Mouse (Mus musculus): ENCODE results near the gene Bbs12. TPM values are rescaled to one million over a fixed set of nuclear protein-coding genes. Genes with fewer than 3 reads are reported as not detected.

Gene Bbs12
- polyA plus RNA-seq, 1 experiment from 2014 or later, result 7.7 TPM

GRCm38 (mm10) chr3:37328489-37328888 lies 16.1 kb downstream of the Bbs12 start:
- Histone ChIP-seq H3K4me2 (no peak overlapping the region), H3K4me3 (no peak overlapping the region), H3K36me3 (no peaks in the 10 kb centered on the region), H3K9me3 (no peaks in the 10 kb centered on the region), H3K27me3 (no peaks in the 10 kb centered on the region), H3K9ac (no peak overlapping the region), H3K27ac (0 out of 2 replicates have a peak overlapping the region, but pooled peaks have one; percentile 15), H3K4me1 (peaks cover 12% of the 10 kb centered on the region; the same call in 1 of the 2 replicates)
- 66% methylated on average over 2 of the region's 2 CpGs for WGBS
- ATAC-seq (ENCODE audit: borderline replicate concordance, extremely low read depth, low FRiP score, low TSS enrichment), result no peak

- 82% methylated on average over 1 of the region's 1 CpGs for WGBS
These were observed 17.6 kb downstream of the Bbs12 start for GRCm38 (mm10) chr3:37329963-37330362.

GRCm38 (mm10) chr3:37331999-37332449 lies 19.7 kb downstream of the Bbs12 start:
- no peak overlapping the region for H3K27ac ChIP-seq
- 57% methylated on average over 6 of the region's 6 CpGs for WGBS
- H3K27me3 ChIP-seq, result no peaks in the 10 kb centered on the region
- no peaks in the 10 kb centered on the region for H3K36me3 ChIP-seq
- H3K4me1 ChIP-seq, result peaks cover 7% of the 10 kb centered on the region; the same call in 1 of the 2 replicates
- H3K9me3 ChIP-seq, result no peaks in the 10 kb centered on the region
- H3K9ac ChIP-seq, result no peak overlapping the region
- no peak overlapping the region for H3K4me2 ChIP-seq
- no peak for ATAC-seq (ENCODE audit: borderline replicate concordance, extremely low read depth, low FRiP score, low TSS enrichment)
- H3K4me3 ChIP-seq, result no peak overlapping the region

More at GRCm38 (mm10) chr3:37329963-37330362, 17.6 kb downstream of the Bbs12 start:
- Histone ChIP-seq H3K4me1 (peaks cover 7% of the 10 kb centered on the region; the same call in 1 of the 2 replicates), H3K27ac (no peak overlapping the region), H3K9ac (no peak overlapping the region), H3K9me3 (no peaks in the 10 kb centered on the region), H3K36me3 (no peaks in the 10 kb centered on the region), H3K27me3 (no peaks in the 10 kb centered on the region), H3K4me3 (no peak overlapping the region), H3K4me2 (no peak overlapping the region)
- ATAC-seq (ENCODE audit: borderline replicate concordance, extremely low read depth, low FRiP score, low TSS enrichment), result no peak

- H3K9me3 ChIP-seq, result no peaks in the 10 kb centered on the region
- no peak overlapping the region for H3K4me2 ChIP-seq
- ATAC-seq (ENCODE audit: borderline replicate concordance, extremely low read depth, low FRiP score, low TSS enrichment), result no peak
- H3K27ac ChIP-seq, result no peak overlapping the region
- no peaks in the 10 kb centered on the region for H3K36me3 ChIP-seq
- no peak overlapping the region for H3K9ac ChIP-seq
- peaks cover 3% of the 10 kb centered on the region; the same call in 1 of the 2 replicates for H3K4me1 ChIP-seq
- no peaks in the 10 kb centered on the region for H3K27me3 ChIP-seq
- H3K4me3 ChIP-seq, result no peak overlapping the region
- WGBS, result 89% methylated on average over 4 of the region's 4 CpGs
These were observed 21.7 kb downstream of the Bbs12 start for GRCm38 (mm10) chr3:37334053-37334452.

GRCm38 (mm10) chr3:37341110-37341509 lies 28.8 kb downstream of the Bbs12 start:
- WGBS, result 58% methylated on average over 5 of the region's 5 CpGs
- ATAC-seq (ENCODE audit: borderline replicate concordance, extremely low read depth, low FRiP score, low TSS enrichment), result no peak

GRCm38 (mm10) chr3:37342811-37343210 lies 30.5 kb downstream of the Bbs12 start:
- Histone ChIP-seq H3K27ac (no peak overlapping the region), H3K9ac (no peak overlapping the region), H3K36me3 (no peaks in the 10 kb centered on the region), H3K4me2 (no peak overlapping the region), H3K4me1 (peaks cover 3% of the 10 kb centered on the region; the same call in 1 of the 2 replicates), H3K4me3 (no peak overlapping the region), H3K9me3 (no peaks in the 10 kb centered on the region), H3K27me3 (peaks cover 18% of the 10 kb centered on the region)
- no peak for ATAC-seq (ENCODE audit: borderline replicate concordance, extremely low read depth, low FRiP score, low TSS enrichment)
- WGBS, result 42% methylated on average over 5 of the region's 5 CpGs

More at GRCm38 (mm10) chr3:37341110-37341509, 28.8 kb downstream of the Bbs12 start:
- Histone ChIP-seq H3K9me3 (no peaks in the 10 kb centered on the region), H3K4me3 (no peak overlapping the region), H3K9ac (no peak overlapping the region), H3K27me3 (peaks cover 3% of the 10 kb centered on the region), H3K36me3 (no peaks in the 10 kb centered on the region), H3K27ac (no peak overlapping the region), H3K4me1 (no peaks in the 10 kb centered on the region), H3K4me2 (no peak overlapping the region)

GRCm38 (mm10) chr3:37347671-37348070 lies 35.3 kb downstream of the Bbs12 start:
- peaks cover 16% of the 10 kb centered on the region for H3K4me1 ChIP-seq
- H3K36me3 ChIP-seq, result no peaks in the 10 kb centered on the region
- H3K4me3 ChIP-seq, result peak overlapping the region; percentile 71; the same call in 1 of the 2 replicates
- ATAC-seq (ENCODE audit: borderline replicate concordance, extremely low read depth, low FRiP score, low TSS enrichment), result 0 out of 2 replicates have a peak, but pooled peaks have one; percentile 13
- H3K27me3 ChIP-seq, result peaks cover 40% of the 10 kb centered on the region
- peak overlapping the region; percentile 97 for H3K4me2 ChIP-seq
- no peak overlapping the region for H3K27ac ChIP-seq
- 31% methylated on average over 9 of the region's 9 CpGs for WGBS
- H3K9me3 ChIP-seq, result no peaks in the 10 kb centered on the region
- no peak overlapping the region for H3K9ac ChIP-seq

- H3K4me3 ChIP-seq, result peak within 1 kb of the TSS; percentile 71
- under 1% methylated on average over 60 of the region's 75 CpGs for WGBS
- H3K27me3 ChIP-seq, result peaks cover 37% of the 10 kb centered on the region
- peak within 1 kb of the TSS; percentile 97 for H3K4me2 ChIP-seq
- H3K4me1 ChIP-seq, result peaks cover 16% of the 10 kb centered on the region
- 0 out of 2 replicates have a peak within 1 kb of the TSS, but pooled peaks have one; percentile 26 for H3K27ac ChIP-seq
- no peaks in the 10 kb centered on the region for H3K36me3 ChIP-seq
- no peaks in the 10 kb centered on the region for H3K9me3 ChIP-seq
- peak within 1 kb of the TSS; percentile 77 for H3K9ac ChIP-seq
- ATAC-seq (ENCODE audit: borderline replicate concordance, extremely low read depth, low FRiP score, low TSS enrichment), result peak; percentile 73
These were observed 36.1 kb downstream of the Bbs12 start, which contains the start of gene Fgf2 for GRCm38 (mm10) chr3:37348221-37349165. Gene Fgf2, plus strand, starts transcription at chr3:37348346.

GRCm38 (mm10) chr3:37349166-37349548 lies 36.8 kb downstream of the Bbs12 start:
- Histone ChIP-seq H3K9me3 (no peaks in the 10 kb centered on the region), H3K27me3 (peaks cover 37% of the 10 kb centered on the region), H3K27ac (no peak overlapping the region), H3K36me3 (no peaks in the 10 kb centered on the region), H3K9ac (peak overlapping the region; percentile 77), H3K4me1 (peaks cover 18% of the 10 kb centered on the region), H3K4me2 (peak overlapping the region; percentile 97), H3K4me3 (peak overlapping the region; percentile 71)
- ATAC-seq (ENCODE audit: borderline replicate concordance, extremely low read depth, low FRiP score, low TSS enrichment), result 0 out of 2 replicates have a peak, but pooled peaks have one; percentile 1
- 8% methylated on average over 8 of the region's 8 CpGs for WGBS

- no peak for ATAC-seq (ENCODE audit: borderline replicate concordance, extremely low read depth, low FRiP score, low TSS enrichment)
These were observed 38.0 kb downstream of the Bbs12 start for GRCm38 (mm10) chr3:37350386-37350785.

GRCm38 (mm10) chr3:37353951-37354481 lies 41.7 kb downstream of the Bbs12 start:
- 72% methylated on average over 10 of the region's 10 CpGs for WGBS
- peaks cover 15% of the 10 kb centered on the region for H3K27me3 ChIP-seq
- H3K4me2 ChIP-seq, result no peak overlapping the region
- no peak overlapping the region for H3K9ac ChIP-seq
- H3K9me3 ChIP-seq, result no peaks in the 10 kb centered on the region
- ATAC-seq (ENCODE audit: borderline replicate concordance, extremely low read depth, low FRiP score, low TSS enrichment), result no peak
- H3K4me3 ChIP-seq, result no peak overlapping the region
- peaks cover 16% of the 10 kb centered on the region for H3K4me1 ChIP-seq
- H3K27ac ChIP-seq, result no peak overlapping the region
- H3K36me3 ChIP-seq, result no peaks in the 10 kb centered on the region

More at GRCm38 (mm10) chr3:37350386-37350785, 38.0 kb downstream of the Bbs12 start:
- Histone ChIP-seq H3K4me1 (peaks cover 25% of the 10 kb centered on the region), H3K9ac (no peak overlapping the region), H3K27ac (no peak overlapping the region), H3K4me2 (no peak overlapping the region), H3K4me3 (no peak overlapping the region), H3K9me3 (no peaks in the 10 kb centered on the region), H3K27me3 (peaks cover 37% of the 10 kb centered on the region), H3K36me3 (no peaks in the 10 kb centered on the region)
- 52% methylated on average over 7 of the region's 7 CpGs for WGBS

Measured in lung, embryonic 15.5 days (tissue).